Mouse (Mus musculus) heart, adult 2 months (tissue): ENCODE data around the gene Fut7.

Source experiments
- CTCF ChIP-seq: fragments of 200-600 bp; IDR thresholded peaks from 2 replicates; pipeline ENCODE4 v1.8.1; 2022; ENCODE audit warnings: antibody characterized with exemption, mild to moderate bottlenecking, moderate library complexity
- EP300 ChIP-seq: fragments of 200-500 bp; IDR thresholded peaks from 2 replicates; pipeline ENCODE4 v1.6.1; 2011; ENCODE audit warnings: low read depth, low read length, control low read depth; ENCODE audit not compliant: insufficient read depth
- POLR2A ChIP-seq: fragments of 200-500 bp; IDR thresholded peaks from 2 replicates; pipeline ENCODE4 v1.6.1; 2011; ENCODE audit warnings: mild to moderate bottlenecking, low read depth, low read length, control low read depth; ENCODE audit not compliant: insufficient read depth

GRCm38 (mm10) chr2:25458911-25459310 is 35.8 kb downstream of the Fut7 start:
- TF ChIP-seq POLR2A (no peak), CTCF (no peak), EP300 (no peak)
